Mouse (Mus musculus): Measurements from ENCODE around the gene 5830473C10Rik. TPM values are rescaled to one million over a fixed set of nuclear protein-coding genes. Genes with fewer than 3 reads are reported as not detected.

5830473C10Rik gene
- polyA plus RNA-seq, 1 experiment from 2014 or later = 1.8 TPM

GRCm38 (mm10) chr5:90564161-90564560, 3.3 kb downstream of the 5830473C10Rik start:
- no peak overlapping the region for H3K4me2 ChIP-seq (ENCODE audit: low read depth, low read length)
- no peaks in the 10 kb centered on the region for H3K4me1 ChIP-seq (ENCODE audit: control insufficient read depth, low read depth, low read length)
- H3K9me3 ChIP-seq (replicated peaks; ENCODE audit: control insufficient read depth, low read length) = no peaks in the 10 kb centered on the region
- H3K27me3 ChIP-seq (ENCODE audit: control insufficient read depth, insufficient read depth, low read depth, low read length) = no peaks in the 10 kb centered on the region
- 66% methylated on average over 4 of the region's 4 CpGs for WGBS (ENCODE audit: insufficient replicate concordance)
- no peaks in the 10 kb centered on the region for H3K36me3 ChIP-seq (ENCODE audit: control insufficient read depth, insufficient read depth)
- H3K4me3 ChIP-seq (ENCODE audit: low read depth, low read length) = no peak overlapping the region
- H3K27ac ChIP-seq (ENCODE audit: low read length) = no peak overlapping the region
- no peak for ATAC-seq (ENCODE audit: low read depth)
- no peak overlapping the region for H3K9ac ChIP-seq (ENCODE audit: low read depth, low read length)

DNA sequence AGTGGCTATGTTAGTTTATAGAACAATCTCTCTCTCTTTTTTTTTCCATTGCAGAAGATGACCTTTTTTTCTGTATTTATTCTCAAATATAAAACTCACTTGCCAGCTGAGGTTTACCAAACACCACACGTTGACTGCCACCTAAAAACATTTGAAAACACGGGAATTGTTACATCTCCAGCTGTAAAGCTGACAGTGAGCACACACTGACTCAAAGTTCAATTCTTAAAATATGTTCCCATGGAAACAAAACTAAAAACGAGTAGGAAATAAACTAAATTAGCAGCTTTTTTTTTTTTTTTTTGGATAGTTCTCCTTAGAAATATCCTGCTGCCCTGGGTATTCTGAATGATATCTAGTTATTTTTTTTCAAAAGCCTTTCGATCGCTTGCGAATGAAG, 4.3 kb downstream of the 5830473C10Rik start:
- no peak overlapping the region for H3K9ac ChIP-seq (ENCODE audit: low read depth, low read length)
- H3K4me3 ChIP-seq (ENCODE audit: low read depth, low read length) = no peak overlapping the region
- no peaks in the 10 kb centered on the region for H3K27me3 ChIP-seq (ENCODE audit: control insufficient read depth, insufficient read depth, low read depth, low read length)
- no peaks in the 10 kb centered on the region for H3K9me3 ChIP-seq (replicated peaks; ENCODE audit: control insufficient read depth, low read length)
- H3K36me3 ChIP-seq (ENCODE audit: control insufficient read depth, insufficient read depth) = no peaks in the 10 kb centered on the region
- H3K27ac ChIP-seq (ENCODE audit: low read length) = no peak overlapping the region
- no peaks in the 10 kb centered on the region for H3K4me1 ChIP-seq (ENCODE audit: control insufficient read depth, low read depth, low read length)
- 60% methylated on average over 6 of the region's 6 CpGs for WGBS (ENCODE audit: insufficient replicate concordance)
- no peak overlapping the region for H3K4me2 ChIP-seq (ENCODE audit: low read depth, low read length)
- no peak for ATAC-seq (ENCODE audit: low read depth)

DNA sequence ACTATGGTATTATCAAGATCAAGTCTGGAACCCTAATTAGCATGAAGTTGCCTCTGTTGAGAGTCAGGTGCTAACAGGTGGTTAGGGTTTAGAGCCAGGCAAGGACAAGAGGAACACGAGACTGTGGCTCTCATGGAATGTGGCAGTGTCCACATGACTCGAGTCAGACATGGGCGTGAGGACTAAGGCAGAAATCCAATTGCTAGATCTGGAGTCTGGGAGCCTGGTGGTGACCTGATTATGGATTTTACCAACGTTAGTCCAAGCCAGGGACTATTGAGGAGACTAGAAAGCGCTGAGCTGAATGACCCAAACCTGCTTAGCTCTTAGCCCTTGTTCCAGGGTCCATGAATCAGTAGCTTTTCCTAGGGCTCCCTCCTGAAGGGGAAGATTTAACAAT, 6.9 kb downstream of the 5830473C10Rik start:
- no peaks in the 10 kb centered on the region for H3K27me3 ChIP-seq (ENCODE audit: control insufficient read depth, insufficient read depth, low read depth, low read length)
- H3K36me3 ChIP-seq (ENCODE audit: control insufficient read depth, insufficient read depth) = no peaks in the 10 kb centered on the region
- H3K4me2 ChIP-seq (ENCODE audit: low read depth, low read length) = no peak overlapping the region
- no peaks in the 10 kb centered on the region for H3K9me3 ChIP-seq (replicated peaks; ENCODE audit: control insufficient read depth, low read length)
- H3K9ac ChIP-seq (ENCODE audit: low read depth, low read length) = no peak overlapping the region
- H3K4me3 ChIP-seq (ENCODE audit: low read depth, low read length) = no peak overlapping the region
- H3K27ac ChIP-seq (ENCODE audit: low read length) = peak overlapping the region; percentile 56
- H3K4me1 ChIP-seq (ENCODE audit: control insufficient read depth, low read depth, low read length) = no peaks in the 10 kb centered on the region
- ATAC-seq (ENCODE audit: low read depth) = 0 out of 2 replicates have a peak, but pooled peaks have one; percentile 30
- 51% methylated on average over 5 of the region's 5 CpGs for WGBS (ENCODE audit: insufficient replicate concordance)

DNA sequence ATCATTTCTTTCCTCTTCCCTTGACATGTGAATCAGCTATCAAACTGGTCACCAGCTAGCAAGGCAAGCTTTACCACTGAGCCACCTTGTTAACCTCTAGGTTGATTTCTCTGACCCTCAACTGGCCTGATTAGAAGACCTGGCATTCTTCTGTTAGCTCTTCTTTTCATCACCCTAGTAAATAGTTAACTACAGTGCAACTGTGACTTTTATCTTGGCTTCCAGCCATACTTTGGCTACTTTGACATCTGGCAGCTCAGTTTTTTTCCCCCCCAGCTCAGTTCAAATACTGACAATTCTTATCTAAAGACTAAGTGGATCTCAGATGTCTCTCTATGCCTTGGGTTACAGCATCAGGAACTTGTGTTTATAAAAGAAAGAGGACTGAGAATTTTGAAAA, 7.4 kb downstream of the 5830473C10Rik start:
- H3K27me3 ChIP-seq (ENCODE audit: control insufficient read depth, insufficient read depth, low read depth, low read length) = no peaks in the 10 kb centered on the region
- ATAC-seq (ENCODE audit: low read depth) = peak; percentile 89
- H3K27ac ChIP-seq (ENCODE audit: low read length) = peak overlapping the region; percentile 56
- H3K36me3 ChIP-seq (ENCODE audit: control insufficient read depth, insufficient read depth) = no peaks in the 10 kb centered on the region
- H3K9me3 ChIP-seq (replicated peaks; ENCODE audit: control insufficient read depth, low read length) = no peaks in the 10 kb centered on the region
- H3K4me1 ChIP-seq (ENCODE audit: control insufficient read depth, low read depth, low read length) = no peaks in the 10 kb centered on the region
- H3K4me3 ChIP-seq (ENCODE audit: low read depth, low read length) = no peak overlapping the region
- H3K9ac ChIP-seq (ENCODE audit: low read depth, low read length) = no peak overlapping the region
- H3K4me2 ChIP-seq (ENCODE audit: low read depth, low read length) = no peak overlapping the region

DNA sequence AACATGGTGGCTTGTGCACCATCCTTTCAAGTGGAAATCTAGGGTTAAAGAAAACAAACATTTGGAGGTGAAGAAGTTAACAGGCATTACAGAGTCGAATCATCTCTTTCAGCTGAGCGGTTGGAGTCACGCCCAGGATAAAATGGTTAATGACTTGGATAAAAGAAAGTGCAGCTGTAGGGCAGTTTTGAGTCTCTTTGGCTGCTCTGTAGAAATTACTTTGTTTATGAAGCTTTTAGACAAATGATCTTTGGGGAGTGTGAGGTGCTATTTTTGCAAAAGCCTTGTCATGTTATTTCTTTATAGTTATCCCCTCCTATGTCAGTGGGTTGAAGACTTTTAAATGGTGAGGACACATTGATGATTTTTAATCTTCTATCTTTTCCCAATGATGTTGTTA, 10.3 kb downstream of the 5830473C10Rik start:
- no peak for ATAC-seq (ENCODE audit: low read depth)
- no peak overlapping the region for H3K4me3 ChIP-seq (ENCODE audit: low read depth, low read length)
- no peaks in the 10 kb centered on the region for H3K9me3 ChIP-seq (replicated peaks; ENCODE audit: control insufficient read depth, low read length)
- no peaks in the 10 kb centered on the region for H3K4me1 ChIP-seq (ENCODE audit: control insufficient read depth, low read depth, low read length)
- no peak overlapping the region for H3K27ac ChIP-seq (ENCODE audit: low read length)
- no peaks in the 10 kb centered on the region for H3K27me3 ChIP-seq (ENCODE audit: control insufficient read depth, insufficient read depth, low read depth, low read length)
- no peak overlapping the region for H3K9ac ChIP-seq (ENCODE audit: low read depth, low read length)
- H3K4me2 ChIP-seq (ENCODE audit: low read depth, low read length) = no peak overlapping the region
- H3K36me3 ChIP-seq (ENCODE audit: control insufficient read depth, insufficient read depth) = no peaks in the 10 kb centered on the region
- WGBS (ENCODE audit: insufficient replicate concordance) = 62% methylated on average over 3 of the region's 3 CpGs

- 62% methylated on average over 9 of the region's 9 CpGs for WGBS (ENCODE audit: insufficient replicate concordance)
- H3K27ac ChIP-seq (ENCODE audit: low read length) = no peak overlapping the region
- 0 out of 2 replicates have a peak, but pooled peaks have one; percentile 37 for ATAC-seq (ENCODE audit: low read depth)
Measured at GRCm38 (mm10) chr5:90577751-90578150, 16.8 kb downstream of the 5830473C10Rik start.

DNA sequence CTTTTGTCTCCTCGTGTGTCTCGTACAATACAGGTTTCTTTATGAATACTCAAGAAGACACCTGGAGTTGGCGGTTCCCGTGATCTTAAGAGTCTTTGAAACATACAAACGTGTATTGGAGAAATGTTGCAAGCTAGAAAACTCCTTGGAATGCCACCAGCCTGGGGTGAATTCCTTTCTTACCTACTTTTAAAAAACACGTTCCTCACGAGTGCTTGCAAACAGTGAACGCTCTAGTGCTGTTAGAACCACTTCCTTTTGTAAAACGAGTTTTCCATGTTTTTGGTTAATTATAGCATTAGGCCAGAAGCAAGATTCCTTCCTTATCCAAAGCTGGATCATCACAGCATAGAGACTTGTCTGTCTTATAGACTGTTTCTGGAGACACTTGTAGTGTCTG, 18.6 kb downstream of the 5830473C10Rik start:
- no peak for ATAC-seq (ENCODE audit: low read depth)
- no peaks in the 10 kb centered on the region for H3K9me3 ChIP-seq (replicated peaks; ENCODE audit: control insufficient read depth, low read length)
- H3K9ac ChIP-seq (ENCODE audit: low read depth, low read length) = no peak overlapping the region
- no peaks in the 10 kb centered on the region for H3K27me3 ChIP-seq (ENCODE audit: control insufficient read depth, insufficient read depth, low read depth, low read length)
- no peak overlapping the region for H3K4me2 ChIP-seq (ENCODE audit: low read depth, low read length)
- 67% methylated on average over 9 of the region's 9 CpGs for WGBS (ENCODE audit: insufficient replicate concordance)
- H3K27ac ChIP-seq (ENCODE audit: low read length) = no peak overlapping the region
- H3K36me3 ChIP-seq (ENCODE audit: control insufficient read depth, insufficient read depth) = no peaks in the 10 kb centered on the region
- H3K4me3 ChIP-seq (ENCODE audit: low read depth, low read length) = no peak overlapping the region
- no peaks in the 10 kb centered on the region; the same call in 1 of the 2 replicates for H3K4me1 ChIP-seq (ENCODE audit: control insufficient read depth, low read depth, low read length)

More at GRCm38 (mm10) chr5:90577751-90578150, 16.8 kb downstream of the 5830473C10Rik start:
- Histone ChIP-seq H3K4me2 (ENCODE audit: low read depth, low read length) (no peak overlapping the region), H3K9ac (ENCODE audit: low read depth, low read length) (no peak overlapping the region), H3K36me3 (ENCODE audit: control insufficient read depth, insufficient read depth) (no peaks in the 10 kb centered on the region), H3K4me3 (ENCODE audit: low read depth, low read length) (no peak overlapping the region), H3K27me3 (ENCODE audit: control insufficient read depth, insufficient read depth, low read depth, low read length) (no peaks in the 10 kb centered on the region), H3K9me3 (replicated peaks; ENCODE audit: control insufficient read depth, low read length) (no peaks in the 10 kb centered on the region), H3K4me1 (ENCODE audit: control insufficient read depth, low read depth, low read length) (no peaks in the 10 kb centered on the region; the same call in 1 of the 2 replicates)

DNA sequence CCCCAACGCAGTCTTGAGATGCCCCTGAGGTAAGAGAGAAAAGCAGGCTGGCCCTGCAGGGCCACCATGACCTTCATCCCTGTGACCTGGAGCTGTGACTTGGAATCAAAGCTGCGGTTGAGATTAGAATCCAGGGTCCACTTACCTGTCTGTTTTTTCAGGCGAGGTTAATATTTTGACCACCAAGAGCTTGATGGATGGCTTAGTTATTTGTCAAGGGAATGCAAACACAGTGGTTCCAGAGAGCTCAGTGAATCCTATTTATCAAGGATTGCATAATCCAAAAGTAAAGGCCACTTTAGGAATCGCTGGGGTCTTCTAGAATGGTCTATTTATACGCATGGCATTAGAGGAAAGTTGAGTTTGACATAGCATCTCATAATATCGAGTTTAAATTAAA, 21.3 kb downstream of the 5830473C10Rik start:
- no peaks in the 10 kb centered on the region for H3K36me3 ChIP-seq (ENCODE audit: control insufficient read depth, insufficient read depth)
- H3K9me3 ChIP-seq (replicated peaks; ENCODE audit: control insufficient read depth, low read length) = no peaks in the 10 kb centered on the region
- H3K4me3 ChIP-seq (ENCODE audit: low read depth, low read length) = no peak overlapping the region
- ATAC-seq (ENCODE audit: low read depth) = peak; percentile 63
- H3K4me1 ChIP-seq (ENCODE audit: control insufficient read depth, low read depth, low read length) = no peaks in the 10 kb centered on the region; the same call in 1 of the 2 replicates
- H3K27ac ChIP-seq (ENCODE audit: low read length) = peak overlapping the region; percentile 63; the same call in 1 of the 2 replicates
- H3K4me2 ChIP-seq (ENCODE audit: low read depth, low read length) = no peak overlapping the region
- WGBS (ENCODE audit: insufficient replicate concordance) = 53% methylated on average over 6 of the region's 6 CpGs
- no peaks in the 10 kb centered on the region for H3K27me3 ChIP-seq (ENCODE audit: control insufficient read depth, insufficient read depth, low read depth, low read length)
- no peak overlapping the region for H3K9ac ChIP-seq (ENCODE audit: low read depth, low read length)

DNA sequence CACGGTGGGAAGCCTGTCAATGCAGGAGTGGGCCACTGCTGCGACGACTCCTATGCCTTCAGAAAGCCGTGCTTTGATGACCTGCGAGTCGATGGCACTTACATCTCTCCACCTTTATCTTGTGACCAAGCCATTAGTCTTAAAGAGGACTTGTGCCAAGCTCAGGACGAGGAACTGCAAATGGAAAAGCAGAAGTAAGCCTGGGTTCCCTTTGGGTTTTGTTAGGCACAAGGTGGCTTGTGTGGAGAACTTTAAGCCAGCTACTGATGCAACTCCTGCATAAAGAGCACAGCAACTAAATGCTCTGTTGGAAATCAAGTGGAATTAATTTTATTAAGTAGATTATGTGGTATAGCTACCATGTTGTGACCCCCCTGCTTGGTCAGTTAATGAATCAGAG, 23.9 kb downstream of the 5830473C10Rik start:
- Histone ChIP-seq H3K9ac (ENCODE audit: low read depth, low read length) (no peak overlapping the region), H3K4me2 (ENCODE audit: low read depth, low read length) (no peak overlapping the region), H3K36me3 (ENCODE audit: control insufficient read depth, insufficient read depth) (no peaks in the 10 kb centered on the region), H3K27ac (ENCODE audit: low read length) (no peak overlapping the region), H3K4me1 (ENCODE audit: control insufficient read depth, low read depth, low read length) (no peaks in the 10 kb centered on the region), H3K4me3 (ENCODE audit: low read depth, low read length) (no peak overlapping the region), H3K27me3 (ENCODE audit: control insufficient read depth, insufficient read depth, low read depth, low read length) (no peaks in the 10 kb centered on the region), H3K9me3 (replicated peaks; ENCODE audit: control insufficient read depth, low read length) (no peaks in the 10 kb centered on the region)
- no peak for ATAC-seq (ENCODE audit: low read depth)
- 62% methylated on average over 7 of the region's 7 CpGs for WGBS (ENCODE audit: insufficient replicate concordance)
